Mouse (Mus musculus) C2C12 (cell line): ENCODE data around the gene Scrn3.

Source experiments
- CTCF ChIP-seq: IDR thresholded peaks from one replicate; pipeline ENCODE4 v1.5.1; 2011; ENCODE audit not compliant: control insufficient read depth, insufficient read depth, insufficient read length
- MAX ChIP-seq: IDR thresholded peaks from one replicate; pipeline ENCODE4 v1.6.1; 2011; ENCODE audit warnings: mild to moderate bottlenecking, control low read depth
- USF1 ChIP-seq: IDR thresholded peaks from one replicate; pipeline ENCODE4 v1.6.1; 2011; ENCODE audit warnings: low read depth, mild to moderate bottlenecking, control low read depth, moderate library complexity

- TF ChIP-seq MAX (no peak), CTCF (no peak), USF1 (no peak)
Observed at GRCm38 (mm10) chr2:73378326-73378725, 65.9 kb downstream of the Scrn3 start.
